Mouse (Mus musculus) CD4-positive naive resting alpha-beta T cell, adult 57 days (primary cell): Measurements from ENCODE around the gene Gm49318. TPM values are rescaled to one million over a fixed set of nuclear protein-coding genes. Genes with fewer than 3 reads are reported as not detected.

Experiments used
- total RNA-seq: library from RNA; stranded (reverse); gene quantifications from one replicate; pipeline ENCODE4 v1.2.4, GENCODE M21; 2023

Gene Gm49318
- not detected for total RNA-seq

DNA sequence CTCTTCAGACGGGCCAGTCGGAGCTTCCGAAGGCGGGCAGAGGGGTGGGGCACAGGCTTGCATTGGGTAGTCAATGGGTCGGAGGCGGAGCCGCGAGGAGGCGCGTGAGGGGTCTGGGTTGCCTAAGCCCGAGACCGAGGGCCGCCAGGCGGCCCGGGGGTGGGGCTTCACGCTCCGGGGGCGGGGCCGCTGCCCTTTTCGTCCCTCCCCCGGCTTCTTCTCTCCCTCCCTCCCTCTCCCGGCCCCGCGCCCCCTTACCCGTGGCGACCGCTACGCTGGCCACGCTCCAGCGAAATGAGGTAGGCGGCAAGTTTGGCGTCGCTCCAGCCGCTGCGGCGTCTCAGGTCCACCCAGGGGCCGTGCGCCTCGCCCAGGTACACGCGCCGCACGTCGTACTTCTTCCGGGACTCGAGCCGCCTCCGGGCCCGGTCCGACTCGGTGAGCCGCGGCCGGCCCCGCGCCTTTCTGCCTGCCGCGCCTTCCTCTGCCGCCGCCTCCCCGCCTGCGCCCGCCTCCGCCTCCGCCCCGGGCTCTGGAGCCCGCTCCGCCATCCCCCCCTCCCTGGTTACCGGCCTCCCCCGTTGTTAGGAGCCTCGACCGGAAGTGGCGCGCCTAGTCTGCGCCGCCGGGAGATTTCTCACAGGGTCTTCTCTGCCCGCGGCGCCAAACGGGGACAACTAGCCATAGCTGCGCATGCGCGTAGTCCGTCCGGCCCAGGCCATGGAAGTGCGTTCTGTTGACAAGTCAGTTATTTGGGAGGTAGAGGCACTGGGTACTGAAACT lies at the start of gene Gm49318, which contains the start of gene Zfp653:
Gene Gm49318 (minus strand): TSS at position 469 of the 783 bp plus-strand sequence.
Gene Zfp653 (minus strand): TSS at position 586 of the 783 bp plus-strand sequence.

DNA sequence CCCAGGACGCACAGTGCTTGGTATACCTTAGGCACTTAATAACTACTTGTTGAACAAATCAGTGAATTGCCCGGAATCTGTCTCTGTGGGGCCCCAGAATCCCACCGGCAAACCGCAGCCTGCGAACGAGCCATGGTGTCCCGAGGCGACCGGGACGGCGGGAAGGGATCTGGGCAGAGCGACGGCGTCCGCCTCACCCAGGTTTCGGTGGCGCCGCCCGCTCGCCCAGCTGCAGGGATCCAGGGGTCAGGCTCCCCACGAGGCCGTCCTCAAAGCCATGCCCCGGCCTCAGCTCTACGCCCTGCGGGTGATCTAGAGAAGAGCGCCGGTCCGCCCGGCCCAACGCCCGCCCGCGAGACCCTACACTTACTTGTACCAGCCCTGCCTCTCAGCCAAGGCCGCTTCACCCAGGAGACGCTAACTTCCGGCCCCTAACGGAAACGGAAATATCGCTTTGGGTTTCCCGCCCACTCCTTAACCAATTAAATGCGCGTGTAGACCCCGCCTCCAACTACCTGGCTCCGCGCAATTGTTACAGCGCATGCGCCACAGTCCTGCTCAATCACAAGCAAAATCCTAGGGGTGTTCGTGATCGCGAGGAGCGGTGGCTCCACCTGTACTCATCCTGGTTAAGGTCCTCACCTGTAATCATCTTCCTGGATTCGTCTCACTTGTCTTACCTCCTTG lies 45.8 kb upstream of the Gm49318 start, which contains the start of gene Elof1:
Gene Elof1 (minus strand): TSS at position 433 of the 687 bp plus-strand sequence.

DNA sequence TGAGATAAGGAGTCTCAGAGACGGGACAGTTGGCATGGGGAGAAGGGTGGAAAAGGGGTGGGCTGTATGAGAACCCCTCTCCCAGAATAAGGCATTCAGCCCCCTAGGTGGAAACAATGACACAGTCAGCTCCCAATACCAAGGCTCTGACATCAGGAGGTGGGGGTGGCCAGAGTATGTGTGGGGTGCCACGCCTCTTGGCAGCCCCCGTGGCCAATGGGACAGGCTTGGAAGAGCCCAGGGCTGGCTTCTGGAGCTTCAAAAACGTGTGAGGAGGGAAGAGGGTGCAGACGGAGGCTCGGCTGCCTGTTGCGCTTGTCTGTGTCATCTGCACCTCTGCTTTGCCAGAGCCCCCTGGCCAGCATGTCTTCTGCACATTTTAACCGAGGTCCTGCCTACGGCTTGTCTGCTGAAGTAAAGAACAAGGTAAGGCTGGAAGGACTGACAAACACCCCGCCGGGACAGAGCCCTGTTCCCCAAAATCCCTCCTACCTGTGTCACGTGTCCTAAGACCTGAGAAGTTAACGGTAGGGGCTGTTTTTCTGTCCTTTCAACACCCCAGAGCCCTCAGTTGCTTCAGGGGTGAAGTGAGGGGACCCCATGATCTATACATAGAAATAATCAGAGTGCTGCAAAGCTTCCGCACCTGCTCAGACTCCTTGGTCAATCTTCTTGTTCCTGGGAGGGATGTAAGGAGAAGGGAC lies 28.1 kb upstream of the Gm49318 start, which contains the start of gene Cnn1:
Gene Cnn1 (plus strand): TSS at position 224 of the 704 bp plus-strand sequence.

DNA sequence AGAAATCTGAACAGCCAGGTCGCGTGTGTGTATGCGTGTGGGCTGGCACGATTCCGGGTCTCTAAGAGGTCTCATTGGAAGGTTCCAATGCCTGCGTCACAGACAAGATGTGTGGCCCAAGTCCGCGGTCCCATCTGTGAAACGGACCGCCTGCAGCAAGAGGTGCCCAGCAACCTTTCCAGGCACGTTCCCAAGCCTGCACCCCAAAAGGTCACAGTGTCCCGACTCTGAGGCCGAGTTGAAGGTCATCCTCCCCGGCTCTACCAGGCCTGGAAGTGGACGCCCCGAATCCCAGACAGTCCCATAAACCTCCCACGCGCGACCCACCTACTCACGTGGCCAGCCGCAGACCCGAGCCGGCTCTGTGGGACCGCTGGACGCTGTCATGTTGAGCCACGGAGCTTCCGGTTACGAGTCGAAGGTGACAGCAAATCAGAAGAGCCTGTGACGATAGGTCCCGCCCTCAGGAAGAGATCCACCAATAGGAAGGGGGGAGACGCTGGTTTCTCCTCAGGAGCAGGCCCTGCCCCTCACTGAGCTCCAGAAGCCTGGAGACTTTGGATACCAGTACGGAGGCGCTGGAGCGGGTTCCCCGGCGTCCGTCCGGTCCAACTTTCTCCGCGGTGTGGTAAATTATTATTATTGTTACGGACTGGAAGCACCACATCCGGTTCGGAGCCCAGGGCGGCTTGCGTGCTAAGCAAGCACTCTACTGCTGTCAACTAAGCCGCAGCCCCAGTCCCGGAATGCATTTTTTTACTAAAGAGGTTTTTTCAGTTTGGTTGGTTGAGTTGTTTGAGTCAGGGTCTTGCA lies 14.2 kb upstream of the Gm49318 start, which contains the start of gene Ecsit:
Gene Ecsit (minus strand): TSS at position 417 of the 813 bp plus-strand sequence.

DNA sequence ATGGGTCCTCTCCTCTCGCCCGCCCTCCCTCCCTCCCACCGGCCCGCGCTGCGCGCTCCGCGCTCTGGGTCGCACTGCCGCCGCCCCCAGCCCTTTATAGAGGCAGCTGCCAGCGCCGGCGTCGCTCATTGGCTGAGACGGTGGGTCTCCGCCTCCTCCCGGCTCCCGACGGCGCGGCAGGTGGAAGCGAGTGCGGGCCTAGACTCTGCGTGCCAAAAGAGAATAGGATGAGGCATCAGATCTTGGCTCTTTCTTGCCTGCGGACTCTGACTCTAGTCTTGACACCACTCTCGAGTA lies 19.2 kb downstream of the Gm49318 start, which contains the start of gene Elavl3:
Gene Elavl3 (minus strand): TSS at position 66 of the 297 bp plus-strand sequence.

DNA sequence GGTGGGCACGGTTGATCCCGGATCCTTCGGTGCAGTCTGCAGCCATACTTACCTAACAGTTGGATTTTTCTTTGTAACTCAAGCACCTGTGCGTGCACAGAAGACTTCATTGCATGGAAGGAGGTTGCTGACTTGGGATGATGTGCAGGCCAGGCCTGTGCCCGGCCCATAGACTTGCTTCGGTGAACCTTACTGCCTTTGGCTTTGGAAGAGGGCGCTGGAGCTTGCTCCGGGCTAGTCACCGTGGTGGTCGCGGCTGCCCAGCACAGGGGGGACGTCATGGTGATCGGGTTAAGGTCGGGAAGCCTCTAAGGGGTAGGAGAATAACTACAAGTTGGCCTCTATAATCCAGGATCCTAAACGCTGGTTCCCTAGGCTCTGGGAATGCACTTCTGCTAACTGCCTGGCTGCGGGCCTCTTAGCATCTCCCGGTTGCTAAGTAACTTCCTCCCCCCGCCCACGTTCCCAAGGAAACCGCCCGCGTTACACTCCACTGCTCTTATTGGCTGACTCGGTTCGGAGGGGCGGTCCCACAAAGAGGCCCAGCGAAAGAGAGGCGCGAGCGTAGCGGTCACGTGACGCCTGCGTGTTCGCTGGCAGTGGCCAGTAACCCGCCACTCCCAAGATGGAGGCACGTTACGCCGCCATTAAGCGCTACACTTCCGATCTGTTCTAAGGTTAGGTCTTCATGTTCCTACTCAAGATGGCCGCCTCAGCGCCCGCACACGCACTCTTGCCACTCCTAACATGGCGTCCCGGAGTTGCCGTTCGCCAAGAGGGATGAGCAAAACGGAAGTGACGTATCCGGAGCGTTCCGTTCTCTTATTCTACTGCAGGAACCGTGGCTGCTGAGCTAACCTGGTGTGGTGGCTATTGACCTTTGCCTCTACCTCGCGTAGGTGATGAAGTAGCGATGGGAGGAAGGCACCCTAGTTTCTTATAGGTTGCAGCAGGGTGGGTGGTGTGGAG lies 68.6 kb downstream of the Gm49318 start, which contains the start of the genes Ccdc151 and Prkcsh:
Gene Ccdc151 (minus strand): TSS at position 441 of the 969 bp plus-strand sequence.
Gene Prkcsh (plus strand): TSS at position 613 of the 969 bp plus-strand sequence.

DNA sequence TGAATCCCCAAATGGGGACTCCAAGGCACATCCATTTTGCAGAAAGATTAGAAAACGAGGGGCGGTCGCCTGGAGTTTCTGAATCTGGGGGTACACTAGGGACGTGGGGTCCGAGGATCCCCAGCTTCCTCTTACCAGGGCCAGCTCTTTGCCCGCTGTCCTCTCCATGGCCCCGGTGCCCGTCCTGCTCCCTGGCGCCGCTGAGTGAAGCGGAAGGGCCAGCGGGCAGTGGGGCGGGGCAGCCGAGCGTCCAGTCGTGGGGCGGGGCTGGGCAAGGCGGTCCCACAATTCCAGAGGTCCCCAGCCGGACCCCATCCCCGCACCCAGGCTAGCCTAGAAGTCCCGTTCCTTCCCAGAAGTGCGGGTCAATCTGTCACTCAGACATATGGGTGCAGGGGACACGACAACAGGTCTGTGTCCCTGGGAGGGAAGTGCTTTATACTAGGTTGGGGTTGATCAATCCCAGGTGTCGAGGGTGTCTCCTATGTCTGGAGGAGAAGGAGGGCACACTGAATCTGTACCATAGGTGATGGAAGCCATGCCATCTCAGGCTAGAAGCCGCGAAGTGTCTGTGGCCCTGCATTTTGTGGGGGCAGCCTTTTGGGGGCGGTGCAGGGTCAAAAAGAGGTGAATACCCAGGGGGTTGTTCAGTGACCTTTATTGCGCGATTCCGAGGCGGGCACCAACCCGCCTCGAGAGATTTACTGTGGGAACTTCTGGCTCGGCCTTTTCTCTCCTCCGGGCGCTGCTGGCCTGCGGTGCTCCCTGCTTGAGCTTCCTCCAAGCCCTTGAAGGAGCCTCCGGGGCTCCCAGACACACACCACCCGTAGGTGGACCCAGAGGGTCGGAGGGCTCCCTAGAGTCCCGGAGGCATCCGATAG lies 81.6 kb downstream of the Gm49318 start, which contains the start of gene Rgl3:
Gene Rgl3 (minus strand): TSS at position 217 of the 881 bp plus-strand sequence.

Other genes with a start within 250 kb of the Gm49318 start
- not detected for gene Angptl8, start 235.7 kb downstream of the Gm49318 start, total RNA-seq
- 5.2 TPM for gene Dock6, start 218.6 kb downstream of the Gm49318 start, total RNA-seq
- 19.6 TPM for gene Rab3d, start 153.1 kb downstream of the Gm49318 start, total RNA-seq
- not detected for gene Ccdc159, start 143.8 kb downstream of the Gm49318 start, total RNA-seq
- gene Tmem205, start 143.7 kb downstream of the Gm49318 start, total RNA-seq, result not detected
- gene Plppr2, start 134.2 kb downstream of the Gm49318 start, total RNA-seq, result 1.0 TPM
- 7.9 TPM for gene Swsap1, start 115.5 kb downstream of the Gm49318 start, total RNA-seq
- gene Epor, start 107.8 kb downstream of the Gm49318 start, total RNA-seq, result 0.53 TPM
- not detected for gene Rgl3, start 81.8 kb downstream of the Gm49318 start, total RNA-seq
- not detected for gene Ccdc151, start 68.6 kb downstream of the Gm49318 start, total RNA-seq
- gene Prkcsh, start 68.5 kb downstream of the Gm49318 start, total RNA-seq, result 91.3 TPM
- gene Elavl3, start 19.2 kb downstream of the Gm49318 start, total RNA-seq, result not detected
- gene Zfp653, start 117 bp upstream of the Gm49318 start, total RNA-seq, result 28.7 TPM
- gene Ecsit, start 14.2 kb upstream of the Gm49318 start, total RNA-seq, result 29.4 TPM
- not detected for gene Cnn1, start 28.0 kb upstream of the Gm49318 start, total RNA-seq
- 32.2 TPM for gene Elof1, start 45.9 kb upstream of the Gm49318 start, total RNA-seq
- 202 TPM for gene Acp5, start 64.5 kb upstream of the Gm49318 start, total RNA-seq
- 19.9 TPM for gene Pigyl, start 85.6 kb upstream of the Gm49318 start, total RNA-seq
- gene Zfp872, start 116.8 kb upstream of the Gm49318 start, total RNA-seq, result not detected
- gene Zfp809, start 154.5 kb upstream of the Gm49318 start, total RNA-seq, result 36.4 TPM
- gene Zfp599, start 188.6 kb upstream of the Gm49318 start, total RNA-seq, result 2.5 TPM
- gene Zfp810, start 236.4 kb upstream of the Gm49318 start, total RNA-seq, result 12.8 TPM